Mouse (Mus musculus) limb, embryonic 13.5 days (tissue): ENCODE data around the gene Gal3st1. TPM values are rescaled to one million over a fixed set of nuclear protein-coding genes. Genes with fewer than 3 reads are reported as not detected.

ENCODE experiments used
- ATAC-seq: fragments of 200-750 bp; cut with Nextera tagmentation; 2 replicates; pipeline ENCODE4 v1.8.0; 2017; ENCODE audit warnings: low read depth, moderate number of reproducible peaks, moderate TSS enrichment; ENCODE audit not compliant: low FRiP score
- H3K27ac ChIP-seq: fragments of 300-500 bp; sonication (generic); 2 replicates; pipeline ENCODE4 v1.5.1; 2015; ENCODE audit warnings: inconsistent platforms, mild to moderate bottlenecking, moderate library complexity
- H3K27me3 ChIP-seq: fragments of 300-500 bp; sonication (generic); 2 replicates; pipeline ENCODE4 v1.6.1; 2015; ENCODE audit warnings: mild to moderate bottlenecking, inconsistent platforms
- H3K36me3 ChIP-seq: fragments of 300-500 bp; sonication (generic); 2 replicates; pipeline ENCODE4 v1.6.1; 2015; ENCODE audit warnings: inconsistent platforms, mild to moderate bottlenecking, moderate library complexity
- H3K4me1 ChIP-seq: fragments of 300-500 bp; sonication (generic); 2 replicates; pipeline ENCODE4 v1.6.1; 2015; ENCODE audit warnings: inconsistent platforms
- H3K4me2 ChIP-seq: fragments of 300-500 bp; sonication (generic); replicated peaks from 2 replicates; pipeline ENCODE4 v1.6.1; 2015; ENCODE audit warnings: inconsistent platforms, mild to moderate bottlenecking, moderate library complexity
- H3K4me3 ChIP-seq: fragments of 300-500 bp; sonication (generic); 2 replicates; pipeline ENCODE4 v1.5.1; 2015; ENCODE audit warnings: moderate library complexity, mild to moderate bottlenecking, inconsistent platforms
- H3K9ac ChIP-seq: fragments of 300-500 bp; sonication (generic); 2 replicates; pipeline ENCODE4 v1.6.1; 2015; ENCODE audit warnings: mild to moderate bottlenecking, inconsistent platforms
- H3K9me3 ChIP-seq: fragments of 300-500 bp; sonication (generic); 2 replicates; pipeline ENCODE4 v1.6.1; 2016; ENCODE audit warnings: inconsistent platforms
- WGBS: fragments of 180-500 bp; shearing (Covaris S2); methylation state at CpG from one replicate; pipeline ENCODE4 v1.1.7; 2015; 5-methylcytosine and 5-hydroxymethylcytosine counted together
- polyA plus RNA-seq: library from polyadenylated mRNA; unstranded; fragments of >200 nt; fragmentation: Nextera tagmentation; extraction: Ambion mirVana; gene quantifications from 2 replicates; pipeline ENCODE4 v1.2.1, GENCODE M21; 2015

The Gal3st1 gene
- polyA plus RNA-seq, 1 experiment from 2014 or later: 4.5 TPM

GRCm38 (mm10) chr11:3963610-3964415 lies 19.6 kb upstream of the Gal3st1 start, which contains the start of gene Pes1:
Gene Pes1 (plus strand): TSS chr11:3963975.
- Histone ChIP-seq H3K9ac (peak within 1 kb of the TSS; percentile 89), H3K4me1 (peaks cover 16% of the 10 kb centered on the region), H3K4me3 (peak within 1 kb of the TSS; percentile 88), H3K27ac (peak within 1 kb of the TSS; percentile 40; the same call in 1 of the 2 replicates), H3K4me2 (peak within 1 kb of the TSS; percentile 81), H3K9me3 (no peaks in the 10 kb centered on the region), H3K27me3 (no peaks in the 10 kb centered on the region), H3K36me3 (peaks cover 15% of the 10 kb centered on the region)
- ATAC-seq: peak; percentile 94
- WGBS: under 1% methylated on average over 31 of the region's 31 CpGs

- peaks cover 16% of the 10 kb centered on the region for H3K4me1 ChIP-seq
- H3K4me3 ChIP-seq: peak overlapping the region; percentile 88
- no peak for ATAC-seq
- H3K36me3 ChIP-seq: peaks cover 23% of the 10 kb centered on the region
- H3K27ac ChIP-seq: no peak overlapping the region
- 15% methylated on average over 11 of the region's 11 CpGs for WGBS
- H3K27me3 ChIP-seq: no peaks in the 10 kb centered on the region
- H3K9me3 ChIP-seq: no peaks in the 10 kb centered on the region
- H3K4me2 ChIP-seq: peak overlapping the region; percentile 81
- peak overlapping the region; percentile 89 for H3K9ac ChIP-seq
Measured at GRCm38 (mm10) chr11:3964416-3965172, 18.8 kb upstream of the Gal3st1 start.

DNA sequence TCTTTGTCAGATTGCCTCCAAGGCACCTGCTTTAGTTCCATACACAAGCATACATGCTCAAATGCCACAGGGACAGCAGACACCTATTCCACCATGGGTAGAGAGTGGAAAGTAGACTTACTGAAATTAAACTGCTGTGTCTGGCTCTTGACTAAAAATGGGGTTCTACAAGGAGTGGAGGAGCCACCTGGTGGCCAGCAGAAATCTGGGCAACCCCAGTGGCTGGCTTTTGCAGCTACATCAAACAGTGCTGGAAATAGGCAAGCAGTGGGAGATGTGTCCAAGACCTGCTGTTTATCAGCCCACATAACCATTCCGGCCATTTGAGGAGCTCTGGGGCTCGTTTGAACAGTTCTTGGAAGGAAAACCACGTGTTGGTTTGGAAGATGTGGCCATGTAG lies 13.6 kb upstream of the Gal3st1 start:
- H3K27ac ChIP-seq: no peak overlapping the region
- no peak for ATAC-seq
- no peaks in the 10 kb centered on the region for H3K27me3 ChIP-seq
- H3K4me3 ChIP-seq: no peak overlapping the region
- peaks cover 9% of the 10 kb centered on the region for H3K4me1 ChIP-seq
- H3K4me2 ChIP-seq: no peak overlapping the region
- WGBS: 78% methylated on average over 3 of the region's 3 CpGs
- no peak overlapping the region for H3K9ac ChIP-seq
- peaks cover 75% of the 10 kb centered on the region for H3K36me3 ChIP-seq
- H3K9me3 ChIP-seq: no peaks in the 10 kb centered on the region

DNA sequence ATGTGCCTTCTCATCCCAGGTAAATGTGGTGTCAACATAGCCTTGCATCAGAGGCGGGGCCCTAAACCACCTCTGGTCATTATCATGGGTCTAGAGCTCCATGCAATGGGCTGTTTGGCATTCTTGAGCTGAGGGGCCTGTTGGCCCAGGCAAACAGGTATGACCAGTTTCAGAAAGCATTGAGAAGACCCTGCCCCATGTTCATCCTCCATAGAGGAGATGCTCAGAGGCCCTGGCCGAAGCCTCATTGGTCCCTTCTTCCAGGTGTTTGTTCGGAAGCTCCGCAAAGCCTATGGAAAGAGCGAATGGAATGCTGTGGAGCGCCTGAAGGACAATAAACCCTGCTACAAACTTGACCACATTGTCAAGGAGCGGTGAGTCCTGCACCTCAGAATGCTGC lies 13.1 kb upstream of the Gal3st1 start:
- no peak overlapping the region for H3K9ac ChIP-seq
- H3K9me3 ChIP-seq: no peaks in the 10 kb centered on the region
- H3K4me3 ChIP-seq: no peak overlapping the region
- no peak overlapping the region for H3K4me2 ChIP-seq
- no peaks in the 10 kb centered on the region for H3K27me3 ChIP-seq
- WGBS: 95% methylated on average over 7 of the region's 7 CpGs
- H3K36me3 ChIP-seq: peaks cover 80% of the 10 kb centered on the region
- H3K4me1 ChIP-seq: peaks cover 4% of the 10 kb centered on the region; the same call in 1 of the 2 replicates
- no peak overlapping the region for H3K27ac ChIP-seq
- no peak for ATAC-seq

DNA sequence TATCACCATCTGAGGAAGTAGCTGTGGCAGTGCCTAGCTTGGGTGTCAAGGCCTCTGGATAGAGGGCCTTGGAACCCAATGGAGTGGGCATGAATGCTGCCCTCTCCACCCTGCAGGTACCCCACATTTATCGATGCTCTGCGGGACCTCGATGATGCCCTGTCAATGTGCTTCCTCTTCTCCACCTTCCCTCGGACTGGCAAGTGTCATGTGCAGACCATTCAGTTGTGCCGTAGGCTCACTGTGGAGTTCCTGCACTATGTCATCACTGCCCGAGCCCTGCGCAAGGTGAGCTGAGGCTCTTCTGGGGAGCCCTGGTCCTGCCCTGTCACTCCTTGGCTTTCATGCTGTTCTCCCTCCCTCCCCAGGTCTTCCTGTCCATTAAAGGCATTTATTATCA lies 10.4 kb upstream of the Gal3st1 start:
- Histone ChIP-seq H3K4me1 (no peaks in the 10 kb centered on the region), H3K4me2 (no peak overlapping the region), H3K36me3 (peaks cover 99% of the 10 kb centered on the region), H3K4me3 (no peak overlapping the region), H3K27me3 (no peaks in the 10 kb centered on the region), H3K9ac (no peak overlapping the region), H3K9me3 (no peaks in the 10 kb centered on the region), H3K27ac (no peak overlapping the region)
- WGBS: 95% methylated on average over 7 of the region's 7 CpGs
- no peak for ATAC-seq

- Histone ChIP-seq H3K9me3 (no peaks in the 10 kb centered on the region), H3K4me3 (no peak overlapping the region), H3K27me3 (no peaks in the 10 kb centered on the region), H3K4me1 (no peaks in the 10 kb centered on the region), H3K9ac (no peak overlapping the region), H3K4me2 (no peak overlapping the region), H3K27ac (no peak overlapping the region), H3K36me3 (peaks cover 100% of the 10 kb centered on the region)
- ATAC-seq: no peak
- 85% methylated on average over 3 of the region's 3 CpGs for WGBS
Measured at GRCm38 (mm10) chr11:3974311-3974710, 9.1 kb upstream of the Gal3st1 start.

GRCm38 (mm10) chr11:3976678-3977077 lies 6.8 kb upstream of the Gal3st1 start, which contains the start of gene 4930556J24Rik:
Gene 4930556J24Rik (minus strand): TSS chr11:3976778.
- Histone ChIP-seq H3K27me3 (no peaks in the 10 kb centered on the region), H3K4me1 (no peaks in the 10 kb centered on the region; the same call in 1 of the 2 replicates), H3K4me3 (no peak within 1 kb of the TSS), H3K9ac (no peak within 1 kb of the TSS), H3K36me3 (peaks cover 96% of the 10 kb centered on the region), H3K27ac (no peak within 1 kb of the TSS), H3K4me2 (no peak within 1 kb of the TSS), H3K9me3 (no peaks in the 10 kb centered on the region)
- WGBS: 93% methylated on average over 6 of the region's 6 CpGs
- ATAC-seq: no peak

GRCm38 (mm10) chr11:3978421-3978820 lies 5.0 kb upstream of the Gal3st1 start:
- WGBS: 85% methylated on average over 5 of the region's 5 CpGs
- no peaks in the 10 kb centered on the region for H3K9me3 ChIP-seq
- H3K4me3 ChIP-seq: no peak overlapping the region
- no peak overlapping the region for H3K9ac ChIP-seq
- H3K27me3 ChIP-seq: peaks cover under 1% of the 10 kb centered on the region; the same call in 1 of the 2 replicates
- peaks cover 78% of the 10 kb centered on the region for H3K36me3 ChIP-seq
- no peak overlapping the region for H3K27ac ChIP-seq
- no peak for ATAC-seq
- no peak overlapping the region for H3K4me2 ChIP-seq
- H3K4me1 ChIP-seq: peaks cover 4% of the 10 kb centered on the region; the same call in 1 of the 2 replicates

DNA sequence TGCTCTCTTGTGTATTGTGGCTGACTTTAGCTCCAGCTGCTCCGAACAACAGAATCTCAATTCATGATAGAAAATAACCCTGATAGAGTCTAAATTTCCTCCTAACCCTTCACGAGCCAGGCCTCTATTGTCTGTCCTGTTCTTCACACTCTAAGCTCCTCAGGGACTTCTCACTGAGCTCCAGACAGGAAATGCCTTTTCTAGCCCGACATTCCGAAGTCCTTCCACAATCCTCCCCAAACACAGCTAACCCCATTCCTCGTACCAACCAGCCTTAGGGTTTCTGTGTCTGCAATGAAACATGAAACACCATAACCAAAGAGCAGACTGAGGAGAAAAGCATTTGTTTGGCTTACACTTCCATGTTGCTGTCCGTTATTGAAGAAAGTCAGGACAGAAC lies 1.9 kb upstream of the Gal3st1 start:
- Histone ChIP-seq H3K4me2 (no peak overlapping the region), H3K9ac (no peak overlapping the region), H3K4me1 (peaks cover 18% of the 10 kb centered on the region), H3K9me3 (no peaks in the 10 kb centered on the region), H3K27ac (peak overlapping the region; percentile 61; the same call in 1 of the 2 replicates), H3K27me3 (peaks cover 13% of the 10 kb centered on the region), H3K4me3 (no peak overlapping the region), H3K36me3 (peaks cover 47% of the 10 kb centered on the region)
- 0 out of 2 replicates have a peak, but pooled peaks have one; percentile 28 for ATAC-seq
- WGBS: 50% methylated on average over 6 of the region's 6 CpGs

DNA sequence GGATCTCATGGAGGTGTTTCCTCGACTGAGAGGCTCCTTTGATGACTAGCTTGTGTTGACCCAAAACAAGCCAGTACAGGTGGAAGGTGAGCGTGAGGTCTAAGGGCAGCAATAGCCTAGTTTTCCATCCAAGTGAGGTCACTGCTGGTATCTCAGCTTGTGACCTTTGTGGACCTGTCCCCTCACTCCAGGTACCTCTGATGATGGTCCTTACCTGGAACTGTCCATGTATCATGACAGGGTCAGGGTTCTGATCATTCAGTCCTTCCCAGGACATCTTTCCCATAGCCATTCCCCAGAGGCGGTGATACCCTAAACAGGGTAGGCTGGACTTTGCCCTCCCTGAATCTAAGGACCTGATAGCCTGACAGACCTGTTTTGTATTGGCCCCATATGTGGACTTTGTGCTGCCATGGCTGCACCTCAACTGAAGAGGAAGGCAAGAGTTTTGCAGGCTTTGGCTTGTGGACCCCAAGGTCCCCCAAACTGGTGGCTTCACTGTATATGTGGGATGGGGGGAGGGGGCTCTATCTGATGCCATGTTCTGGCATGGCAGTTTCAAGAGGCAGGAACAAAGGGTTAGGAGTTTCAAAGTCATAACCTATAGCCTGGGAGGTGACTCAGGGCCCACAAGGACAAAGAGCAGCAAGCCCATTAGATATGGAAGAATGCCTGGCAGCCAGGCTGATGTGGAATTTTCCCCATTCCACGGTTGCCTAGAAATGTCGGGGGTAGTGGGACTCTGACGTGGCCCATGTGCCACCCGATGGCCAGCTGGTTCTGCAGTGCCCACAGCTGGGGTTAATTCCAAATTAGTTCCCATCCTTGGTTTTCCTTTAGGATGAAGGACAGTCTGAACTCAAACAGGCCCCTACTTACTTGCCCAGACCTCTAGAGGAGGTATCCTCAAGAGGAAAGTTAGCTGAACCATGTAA lies 894 bp upstream of the Gal3st1 start:
- 72% methylated on average over 7 of the region's 7 CpGs for WGBS
- no peak overlapping the region for H3K4me3 ChIP-seq
- no peak for ATAC-seq

More for the DNA sequence above, 894 bp upstream of the Gal3st1 start:
- Histone ChIP-seq H3K4me2 (no peak overlapping the region), H3K36me3 (peaks cover 37% of the 10 kb centered on the region), H3K9me3 (no peaks in the 10 kb centered on the region), H3K27ac (peak overlapping the region; percentile 6; the same call in 1 of the 2 replicates), H3K27me3 (peaks cover 13% of the 10 kb centered on the region), H3K9ac (no peak overlapping the region), H3K4me1 (peaks cover 18% of the 10 kb centered on the region)
